Mouse (Mus musculus) liver, embryonic 14.5 days (tissue): Measurements from ENCODE around the gene Nfia. TPM values are rescaled to one million over a fixed set of nuclear protein-coding genes. Genes with fewer than 3 reads are reported as not detected.

Experiments used
- ATAC-seq: fragments of 200-750 bp; cut with Nextera tagmentation; 2 replicates; pipeline ENCODE4 v1.8.0; 2017; ENCODE audit warnings: moderate number of reproducible peaks, mild to moderate bottlenecking, moderate library complexity; ENCODE audit not compliant: insufficient read depth
- DNase-seq, 3 experiments: peaks; one replicate each; pipeline ENCODE4 v3.0.0-alpha.2; 2012 to 2013; ENCODE audit warnings: low read depth in 3 of 3, low spot score in 3 of 3
- H3K27ac ChIP-seq: fragments of 300-500 bp; sonication (generic); 2 replicates; pipeline ENCODE4 v1.5.1; 2014; ENCODE audit warnings: moderate library complexity, mild to moderate bottlenecking, control low read depth, inconsistent platforms
- H3K27me3 ChIP-seq: fragments of 300-500 bp; sonication (generic); 2 replicates; pipeline ENCODE4 v1.6.1; 2014; ENCODE audit warnings: mild to moderate bottlenecking, low read length, moderate library complexity; ENCODE audit not compliant: control insufficient read depth, insufficient read depth
- H3K36me3 ChIP-seq: fragments of 300-500 bp; sonication (generic); replicated peaks from 2 replicates; pipeline ENCODE4 v1.6.1; 2014; ENCODE audit warnings: low read depth; ENCODE audit not compliant: control insufficient read depth, insufficient read depth
- H3K4me1 ChIP-seq, 2 experiments: fragments of 200-500 bp in 1 of 2; fragments of 300-500 bp in 1 of 2; sonication (generic) in 1 of 2; replicated peaks; 2 replicates each; pipeline ENCODE4 v1.6.1; 2012 to 2014; ENCODE audit warnings: antibody characterized with exemption in 1 of 2, inconsistent platforms in 1 of 2, low read length in 1 of 2; ENCODE audit not compliant: control insufficient read depth in 2 of 2, insufficient read depth in 2 of 2
- H3K4me2 ChIP-seq: fragments of 300-500 bp; sonication (generic); 2 replicates; pipeline ENCODE4 v1.6.1; 2014; ENCODE audit warnings: low read depth, mild to moderate bottlenecking, control low read depth, moderate library complexity
- H3K4me3 ChIP-seq, 2 experiments: fragments of 200-500 bp in 1 of 2; fragments of 300-500 bp in 1 of 2; sonication (generic) in 1 of 2; 2 replicates each; pipeline ENCODE4 v1.5.1; 2012 to 2014; ENCODE audit warnings: low read depth in 2 of 2, low read length in 2 of 2, mild to moderate bottlenecking in 2 of 2, control low read depth in 1 of 2, inconsistent platforms in 1 of 2, moderate library complexity in 1 of 2; ENCODE audit not compliant: insufficient read depth in 1 of 2
- H3K9ac ChIP-seq: fragments of 300-500 bp; sonication (generic); replicated peaks from 2 replicates; pipeline ENCODE4 v1.6.1; 2014; ENCODE audit warnings: mild to moderate bottlenecking, control low read depth, moderate library complexity
- H3K9me3 ChIP-seq: fragments of 300-500 bp; sonication (generic); 2 replicates; pipeline ENCODE4 v1.6.1; 2016; ENCODE audit warnings: low read length, mixed read lengths; ENCODE audit not compliant: control insufficient read depth
- CTCF ChIP-seq: IDR thresholded peaks from 2 replicates; pipeline ENCODE4 v1.5.1; 2016; ENCODE audit warnings: antibody characterized with exemption, low read depth, control low read depth
- EP300 ChIP-seq: IDR thresholded peaks from 2 replicates; pipeline ENCODE4 v1.6.1; 2016; ENCODE audit warnings: antibody characterized with exemption, low read depth
- whole genome bisulfite sequencing: fragments of 180-500 bp; shearing (Covaris S2); extraction: QIAGEN DNeasy Blood & Tissue Kit; methylation state at CpG from one replicate; pipeline ENCODE4 v1.1.7; 2014; ENCODE audit not compliant: insufficient replicate concordance; 5-methylcytosine and 5-hydroxymethylcytosine counted together
- polyA plus RNA-seq, 2 experiments: library from polyadenylated mRNA; depleted of rRNA in 1 of 2; stranded (reverse) in 1 of 2; unstranded in 1 of 2; fragments of >200 nt; fragmentation: Nextera tagmentation in 1 of 2; extraction: Ambion mirVana in 1 of 2; gene quantifications; 2 replicates each; pipeline versions ENCODE4 v1.2.1 to v1.2.3; 2012 to 2014

Nfia gene
- polyA plus RNA-seq, 2 experiments = 1.0 to 2.6 TPM

- Histone ChIP-seq H3K4me2 (no peak overlapping the region), H3K27me3 (no peaks in the 10 kb centered on the region; the same call in 1 of the 2 replicates), H3K9ac (no peak overlapping the region), H3K36me3 (no peaks in the 10 kb centered on the region), H3K27ac (no peak overlapping the region), H3K4me3 (no peak overlapping the region), H3K9me3 (no peaks in the 10 kb centered on the region), H3K4me1 (peaks cover 0 to 5% of the 10 kb centered on the region in 2 experiments; a peak in 1 of 4 replicates)
- WGBS = 28% methylated on average over 4 of the region's 4 CpGs
- no peak for DNase-seq
- TF ChIP-seq CTCF (no peak), EP300 (no peak)
- ATAC-seq = no peak
Observed at GRCm38 (mm10) chr4:98108676-98109016, 336.1 kb downstream of the Nfia start.

- Histone ChIP-seq H3K4me2 (no peak overlapping the region), H3K4me3 (no peak overlapping the region), H3K27ac (no peak overlapping the region), H3K9me3 (no peaks in the 10 kb centered on the region), H3K27me3 (no peaks in the 10 kb centered on the region; the same call in 1 of the 2 replicates), H3K9ac (no peak overlapping the region), H3K36me3 (no peaks in the 10 kb centered on the region), H3K4me1 (peaks cover 0 to 5% of the 10 kb centered on the region in 2 experiments; a peak in 1 of 4 replicates)
- TF ChIP-seq EP300 (no peak), CTCF (peak; percentile 57)
- DNase-seq (peak in 1 of 3 experiments; percentile 12), ATAC-seq (no peak)
- WGBS = 24% methylated on average over 7 of the region's 7 CpGs
Observed at GRCm38 (mm10) chr4:98109064-98109463, 336.5 kb downstream of the Nfia start.

GRCm38 (mm10) chr4:98109911-98110310, 337.4 kb downstream of the Nfia start:
- Histone ChIP-seq H3K27me3 (no peaks in the 10 kb centered on the region; the same call in 1 of the 2 replicates), H3K36me3 (no peaks in the 10 kb centered on the region), H3K4me3 (no peak overlapping the region), H3K4me1 (peaks cover 0 to 5% of the 10 kb centered on the region in 2 experiments; a peak in 1 of 4 replicates), H3K4me2 (no peak overlapping the region), H3K27ac (no peak overlapping the region), H3K9me3 (no peaks in the 10 kb centered on the region), H3K9ac (no peak overlapping the region)
- WGBS = 75% methylated on average over 4 of the region's 4 CpGs
- no peak for TF ChIP-seq EP300
- no peak for TF ChIP-seq CTCF
- no peak for DNase-seq
- ATAC-seq = no peak

- Histone ChIP-seq H3K27me3 (no peaks in the 10 kb centered on the region), H3K4me2 (no peak overlapping the region), H3K9me3 (no peaks in the 10 kb centered on the region), H3K27ac (no peak overlapping the region), H3K4me3 (no peak overlapping the region), H3K36me3 (no peaks in the 10 kb centered on the region), H3K4me1 (no peaks in the 10 kb centered on the region), H3K9ac (no peak overlapping the region)
- DNase-seq (no peak), ATAC-seq (no peak)
- WGBS = 49% methylated on average over 10 of the region's 10 CpGs
- no peak for TF ChIP-seq CTCF
- TF ChIP-seq EP300 = no peak
Observed at GRCm38 (mm10) chr4:98113289-98114024, 340.9 kb downstream of the Nfia start.

GRCm38 (mm10) chr4:98114966-98115365, 342.4 kb downstream of the Nfia start:
- no peak overlapping the region for H3K4me3 ChIP-seq
- no peak overlapping the region for H3K27ac ChIP-seq
- no peaks in the 10 kb centered on the region for H3K9me3 ChIP-seq
- H3K9ac ChIP-seq = no peak overlapping the region
- H3K27me3 ChIP-seq = no peaks in the 10 kb centered on the region
- no peak overlapping the region for H3K4me2 ChIP-seq
- TF ChIP-seq EP300 (no peak), CTCF (no peak)
- H3K36me3 ChIP-seq = no peaks in the 10 kb centered on the region
- DNase-seq (no peak), ATAC-seq (no peak)
- H3K4me1 ChIP-seq = no peaks in the 10 kb centered on the region
- whole genome bisulfite sequencing = 20% methylated on average over 2 of the region's 2 CpGs
